Mouse (Mus musculus): ENCODE data around the gene Pgam2. TPM values are rescaled to one million over a fixed set of nuclear protein-coding genes. Genes with fewer than 3 reads are reported as not detected.

Pgam2 gene
- polyA plus RNA-seq (2015; fragmentation: Illumina TruSeq; extraction: RNeasy Lipid Tissue Mini Kit (QIAGEN cat#74804); ENCODE audit: insufficient read depth, low read depth, low replicate concordance), result not detected

DNA sequence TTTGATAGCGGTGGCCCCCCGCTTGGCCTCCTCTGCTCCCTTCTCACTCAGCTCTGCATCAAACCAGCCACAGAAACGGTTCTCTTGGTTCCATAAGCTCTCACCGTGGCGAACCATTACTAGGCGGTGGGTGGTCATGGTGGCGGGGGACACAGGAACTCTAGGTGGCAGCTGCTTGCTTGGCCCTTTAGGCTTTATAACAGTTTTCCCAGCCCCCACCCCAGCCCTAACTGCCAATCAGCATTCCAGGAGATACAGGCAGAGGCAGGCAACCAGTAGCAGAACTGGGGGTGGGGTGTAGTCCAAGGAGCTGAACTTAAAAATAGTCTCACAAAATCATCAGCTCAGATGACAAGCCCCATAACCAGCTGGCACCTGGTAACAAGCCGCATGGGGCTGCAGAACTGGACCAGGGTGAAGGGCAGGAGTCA is at the start of gene Pgam2:
TSS of gene Pgam2 (minus strand) at position 183 of the 431 bp plus-strand sequence.

DNA sequence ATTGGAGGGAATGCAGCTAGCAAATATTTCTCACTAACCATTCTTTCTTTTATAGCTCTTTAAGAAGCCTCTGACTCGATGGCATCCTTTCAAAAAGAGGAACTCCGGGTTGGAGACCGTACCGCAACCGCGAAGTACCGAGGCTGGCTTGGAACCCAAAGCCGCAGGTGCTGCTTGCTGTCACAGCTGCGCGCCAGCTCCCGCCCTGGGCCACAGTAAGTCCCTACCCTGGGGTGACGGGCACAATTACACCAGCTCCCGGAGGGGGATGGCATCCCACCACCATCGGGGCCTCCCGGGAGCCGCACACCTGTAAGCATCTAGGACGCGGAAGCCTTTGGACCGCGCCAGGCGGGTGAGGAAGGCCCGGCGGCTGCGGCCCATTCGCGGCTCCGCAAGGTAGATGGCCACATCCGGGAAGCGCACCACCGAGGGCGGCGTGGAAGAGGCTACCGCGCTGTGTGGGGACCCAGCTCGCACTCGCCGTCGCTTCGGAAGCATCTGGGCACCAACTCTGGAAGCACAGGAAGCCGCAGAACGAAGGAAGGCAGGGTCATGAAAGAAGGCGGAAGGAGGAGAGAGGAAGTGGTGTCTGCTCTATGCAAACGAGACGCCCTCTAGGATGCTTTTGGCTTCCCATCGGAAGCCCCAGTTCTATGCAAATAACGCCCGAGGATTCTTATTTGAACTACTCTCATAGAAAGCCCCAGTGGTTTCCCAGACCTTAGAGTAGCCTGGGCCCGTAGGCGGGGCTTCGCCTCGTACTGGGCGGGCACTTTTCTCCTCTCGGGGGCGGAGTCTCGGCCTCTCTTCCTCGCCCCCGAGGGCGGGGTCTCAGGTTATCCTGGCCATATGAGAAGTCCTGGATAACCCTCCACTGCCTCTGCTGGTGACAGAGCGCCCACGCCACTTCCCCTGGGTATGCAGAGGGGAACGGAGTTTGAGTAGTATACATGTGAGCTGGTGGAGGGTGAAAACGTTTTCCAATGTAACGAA is 34.0 kb upstream of the Pgam2 start, which contains the start of gene Polm:
TSS of gene Polm (minus strand) at position 766 of the 996 bp plus-strand sequence.

GRCm38 (mm10) chr11:5788056-5789014 is 15.2 kb downstream of the Pgam2 start, which contains the start of gene Dbnl:
Dbnl (plus strand) TSS chr11:5788488.

DNA sequence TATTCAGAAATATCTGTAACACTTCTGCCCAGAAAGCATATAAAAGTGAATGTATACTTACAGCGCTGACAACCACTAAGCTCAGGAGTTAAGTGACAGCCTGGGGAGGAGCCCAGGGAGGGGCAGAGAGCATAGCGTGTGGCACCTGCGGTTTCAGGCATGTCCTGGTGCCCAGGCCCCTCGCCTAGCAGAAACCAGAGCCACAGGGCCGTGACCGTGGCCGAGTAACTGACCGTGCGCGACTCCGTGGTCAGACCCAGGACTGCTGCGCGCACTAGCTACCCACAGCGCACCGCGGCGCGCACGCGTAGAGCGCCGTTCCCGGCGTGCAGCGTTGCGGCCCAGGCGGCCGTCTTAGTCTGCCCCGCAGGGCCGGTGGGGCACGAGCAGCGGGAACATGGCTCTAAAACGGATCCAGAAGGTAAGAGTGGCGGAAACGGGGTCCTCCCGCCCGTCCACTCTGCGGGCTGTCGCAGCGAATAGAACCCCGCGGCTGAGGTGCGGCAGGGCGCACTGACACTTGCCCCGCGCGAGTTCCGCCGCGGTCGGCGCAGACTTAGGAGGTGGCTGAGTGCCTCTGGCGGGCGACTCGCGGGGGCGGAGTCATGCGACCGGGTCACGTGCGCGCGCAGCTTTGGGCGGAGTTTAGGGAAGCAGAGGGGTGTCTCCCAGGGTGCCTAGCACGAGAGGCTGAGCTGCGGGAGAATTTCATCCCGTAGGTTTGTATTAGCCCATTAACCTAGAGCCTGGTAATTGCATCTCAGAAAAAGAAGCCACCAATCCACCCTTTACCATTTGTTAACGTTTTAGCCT is 41.5 kb downstream of the Pgam2 start, which contains the start of gene Urgcp:
TSS of gene Urgcp (minus strand) at position 557 of the 813 bp plus-strand sequence.

Other genes with a start within 250 kb of the Pgam2 start
- not detected for gene Ankrd36, start 234.0 kb downstream of the Pgam2 start, polyA plus RNA-seq (2015; fragmentation: Illumina TruSeq; extraction: RNeasy Lipid Tissue Mini Kit (QIAGEN cat#74804); ENCODE audit: insufficient read depth, low read depth, low replicate concordance)
- 39.7 TPM for gene Mrps24, start 88.1 kb downstream of the Pgam2 start, polyA plus RNA-seq (2015; fragmentation: Illumina TruSeq; extraction: RNeasy Lipid Tissue Mini Kit (QIAGEN cat#74804); ENCODE audit: insufficient read depth, low read depth, low replicate concordance)
- gene Urgcp, start 41.4 kb downstream of the Pgam2 start, polyA plus RNA-seq (2015; fragmentation: Illumina TruSeq; extraction: RNeasy Lipid Tissue Mini Kit (QIAGEN cat#74804); ENCODE audit: insufficient read depth, low read depth, low replicate concordance), result 4.0 TPM
- gene Dbnl, start 15.2 kb downstream of the Pgam2 start, polyA plus RNA-seq (2015; fragmentation: Illumina TruSeq; extraction: RNeasy Lipid Tissue Mini Kit (QIAGEN cat#74804); ENCODE audit: insufficient read depth, low read depth, low replicate concordance), result 13.0 TPM
- 5.0 TPM for gene Polm, start 34.3 kb upstream of the Pgam2 start, polyA plus RNA-seq (2015; fragmentation: Illumina TruSeq; extraction: RNeasy Lipid Tissue Mini Kit (QIAGEN cat#74804); ENCODE audit: insufficient read depth, low read depth, low replicate concordance)
- 44.9 TPM for gene Aebp1, start 58.2 kb upstream of the Pgam2 start, polyA plus RNA-seq (2015; fragmentation: Illumina TruSeq; extraction: RNeasy Lipid Tissue Mini Kit (QIAGEN cat#74804); ENCODE audit: insufficient read depth, low read depth, low replicate concordance)
- gene Pold2, start 74.6 kb upstream of the Pgam2 start, polyA plus RNA-seq (2015; fragmentation: Illumina TruSeq; extraction: RNeasy Lipid Tissue Mini Kit (QIAGEN cat#74804); ENCODE audit: insufficient read depth, low read depth, low replicate concordance), result 14.9 TPM
- 2.9 TPM for gene Myl7, start 95.0 kb upstream of the Pgam2 start, polyA plus RNA-seq (2015; fragmentation: Illumina TruSeq; extraction: RNeasy Lipid Tissue Mini Kit (QIAGEN cat#74804); ENCODE audit: insufficient read depth, low read depth, low replicate concordance)
- gene Gck, start 146.3 kb upstream of the Pgam2 start, polyA plus RNA-seq (2015; fragmentation: Illumina TruSeq; extraction: RNeasy Lipid Tissue Mini Kit (QIAGEN cat#74804); ENCODE audit: insufficient read depth, low read depth, low replicate concordance), result 10.7 TPM
- 17.0 TPM for gene Ykt6, start 152.0 kb upstream of the Pgam2 start, polyA plus RNA-seq (2015; fragmentation: Illumina TruSeq; extraction: RNeasy Lipid Tissue Mini Kit (QIAGEN cat#74804); ENCODE audit: insufficient read depth, low read depth, low replicate concordance)